Mouse (Mus musculus) lung, postnatal 4 days (tissue): Measurements from ENCODE around the gene Gtf2b.

Experiments
- DNase-seq, 2 experiments: peaks; one replicate each; pipeline ENCODE4 v3.0.0; 2021

The Gtf2b gene

DNA sequence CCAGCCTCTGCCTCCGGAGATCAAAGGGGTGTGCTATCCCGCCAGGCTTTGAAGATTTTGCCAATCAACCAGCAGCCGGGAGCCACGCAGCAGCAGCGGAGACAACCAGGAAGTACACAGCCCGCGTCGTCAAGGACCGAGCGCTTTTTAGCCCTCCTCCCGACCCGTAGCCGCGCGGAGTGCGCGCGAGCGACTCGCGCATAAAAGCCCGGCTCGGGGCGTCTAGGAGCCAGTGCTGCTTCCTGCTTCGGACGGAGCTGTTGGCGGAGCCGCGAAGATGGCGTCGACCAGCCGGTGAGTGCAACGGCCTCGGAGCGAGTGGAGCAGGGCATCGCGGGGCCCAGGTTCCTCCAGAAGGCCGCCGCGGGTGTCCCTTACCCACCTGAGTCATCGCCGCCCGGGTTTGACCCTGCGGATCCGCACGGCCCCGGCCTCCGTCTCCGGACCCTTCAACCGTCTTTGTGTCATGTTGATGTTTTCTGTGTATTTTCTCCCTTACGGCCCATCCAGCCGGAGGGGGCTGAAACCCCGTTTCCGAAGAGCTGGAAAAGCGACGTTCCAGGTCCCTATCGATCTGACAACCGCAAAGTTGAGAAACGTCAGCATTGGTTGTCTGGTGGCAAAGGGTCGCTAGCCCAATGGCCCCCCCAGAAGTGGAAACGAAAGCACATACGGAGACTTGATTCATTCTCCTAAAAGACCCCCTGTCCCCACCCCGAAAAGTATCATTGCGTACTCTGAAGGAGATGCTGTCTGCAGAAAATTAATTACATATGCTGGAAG is at the start of gene Gtf2b:
Gtf2b (plus strand) TSS at position 51 of the 783 bp plus-strand sequence.
- DNase-seq, result peak; percentile 96 to 97

GRCm38 (mm10) chr3:142725481-142725880 is 39.4 kb upstream of the Gtf2b start:
- no peak for DNase-seq

- DNase-seq, result no peak
These were observed 38.7 kb upstream of the Gtf2b start for GRCm38 (mm10) chr3:142725969-142726672.

GRCm38 (mm10) chr3:142734291-142734690 is 30.6 kb upstream of the Gtf2b start:
- peak; percentile 12 to 33 for DNase-seq

- DNase-seq, result no peak
These were observed 23.9 kb upstream of the Gtf2b start for GRCm38 (mm10) chr3:142740896-142741295.

- DNase-seq, result peak in 1 of 2 experiments; percentile 43
These were observed 20.6 kb upstream of the Gtf2b start for GRCm38 (mm10) chr3:142743973-142744898.

- no peak for DNase-seq
These were observed 19.8 kb upstream of the Gtf2b start for GRCm38 (mm10) chr3:142745076-142745475.

- DNase-seq, result no peak
These were observed 17.2 kb upstream of the Gtf2b start for GRCm38 (mm10) chr3:142747673-142748072.

DNA sequence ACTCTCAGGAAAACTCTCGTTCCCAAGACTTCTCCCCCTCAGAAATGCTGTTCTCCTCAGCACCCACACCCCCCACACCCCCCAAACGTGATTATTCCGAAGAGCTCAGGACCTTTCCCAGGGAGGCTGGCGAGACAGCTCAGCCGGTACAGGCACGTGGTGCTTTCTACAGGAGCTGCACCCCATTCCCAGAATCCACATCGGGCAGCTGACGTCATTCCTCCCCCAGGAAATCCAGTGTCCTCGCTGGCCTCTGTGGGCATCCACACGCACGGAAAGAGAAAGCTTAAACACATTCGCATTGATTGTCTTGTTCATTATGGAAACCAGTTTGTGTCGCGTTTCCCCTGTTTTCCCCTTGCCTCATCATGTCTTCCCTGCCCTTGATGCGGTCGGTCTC is 15.7 kb upstream of the Gtf2b start:
- no peak for DNase-seq

- DNase-seq, result no peak
These were observed 9.5 kb upstream of the Gtf2b start for GRCm38 (mm10) chr3:142755132-142755867.

DNA sequence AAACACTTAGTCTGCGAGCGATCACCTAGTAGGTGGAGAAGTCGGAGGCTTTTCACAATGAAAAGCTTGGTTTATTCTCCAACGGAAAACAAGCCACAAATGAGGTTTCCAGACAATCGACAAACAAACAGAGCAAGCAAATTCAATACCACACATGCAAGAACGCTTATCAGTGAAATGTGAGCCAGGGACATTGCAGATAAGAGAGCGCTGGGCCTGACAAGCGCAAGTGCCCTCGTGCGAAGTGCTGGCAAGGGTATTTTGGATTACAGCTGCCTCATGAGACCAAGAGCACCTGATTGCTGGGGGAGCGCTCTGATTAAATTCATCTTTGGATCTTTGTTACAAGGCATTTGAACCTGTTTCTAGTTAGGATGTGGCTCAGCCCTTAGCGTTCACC is 7.0 kb upstream of the Gtf2b start:
- no peak for DNase-seq

DNA sequence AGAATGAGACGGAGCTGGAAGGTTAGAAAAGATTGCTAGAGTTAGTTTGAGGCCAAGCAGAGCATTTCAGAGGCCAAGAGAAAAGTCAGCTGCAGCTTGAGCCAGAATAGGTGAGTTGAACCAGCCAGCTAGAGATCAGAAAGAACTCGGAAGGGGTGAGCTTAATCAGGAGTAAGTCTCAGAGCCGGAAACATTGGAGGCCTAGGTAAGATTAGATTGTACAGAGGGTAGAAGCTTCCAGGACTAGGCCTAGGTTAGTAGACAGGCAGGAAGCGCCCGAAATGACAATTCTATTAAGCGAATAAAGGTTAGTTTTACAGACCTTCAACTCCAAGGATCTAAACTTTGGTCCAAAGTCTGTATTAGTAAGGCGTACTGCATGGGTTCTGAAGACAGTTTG is 6.3 kb upstream of the Gtf2b start:
- DNase-seq, result no peak

- no peak for DNase-seq
These were observed 4.5 kb upstream of the Gtf2b start for GRCm38 (mm10) chr3:142760356-142760755.

GRCm38 (mm10) chr3:142765778-142766165 is 927 bp downstream of the Gtf2b start:
- DNase-seq, result no peak

DNA sequence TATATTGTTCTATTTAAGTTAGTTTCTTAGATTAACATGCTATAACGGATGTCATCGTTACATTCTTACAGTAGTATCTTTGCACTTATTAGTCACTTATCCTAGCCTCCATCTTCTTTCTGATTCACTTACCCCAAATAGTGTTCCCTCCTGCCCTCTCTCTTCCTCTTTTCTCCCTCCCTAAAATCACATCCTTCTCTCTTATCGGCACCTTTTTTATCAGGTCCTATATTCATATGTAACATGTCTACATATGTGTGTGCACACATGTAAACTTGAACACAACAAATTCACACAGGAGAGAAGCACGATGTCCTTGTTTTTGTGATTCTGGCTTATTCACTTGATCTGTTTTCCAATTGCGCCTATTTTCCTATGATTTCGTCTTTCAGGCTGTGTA is 3.7 kb downstream of the Gtf2b start:
- DNase-seq, result no peak

- no peak for DNase-seq
These were observed 5.7 kb downstream of the Gtf2b start for GRCm38 (mm10) chr3:142770518-142770917.

- DNase-seq, result no peak
These were observed 8.8 kb downstream of the Gtf2b start for GRCm38 (mm10) chr3:142773538-142774191.

DNA sequence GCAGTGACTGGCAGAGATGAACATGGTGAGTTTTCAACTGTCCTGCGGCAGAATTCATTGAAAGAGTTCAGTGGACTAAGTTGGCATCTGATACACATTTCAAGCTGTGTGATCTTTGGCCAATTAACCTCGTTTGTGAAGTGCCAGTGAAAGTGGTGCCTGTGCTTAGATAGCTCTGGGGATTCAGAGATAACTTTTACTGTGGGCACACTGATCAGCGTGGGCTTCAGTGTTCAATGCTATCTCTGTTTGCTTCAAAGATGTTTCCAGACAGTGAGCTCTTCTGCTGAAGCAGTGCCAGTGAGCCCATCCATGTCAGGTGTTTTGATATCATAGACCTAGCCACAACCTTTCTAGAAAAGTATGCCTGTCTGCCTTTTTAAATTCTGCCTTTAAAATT is 12.4 kb downstream of the Gtf2b start:
- no peak for DNase-seq

DNA sequence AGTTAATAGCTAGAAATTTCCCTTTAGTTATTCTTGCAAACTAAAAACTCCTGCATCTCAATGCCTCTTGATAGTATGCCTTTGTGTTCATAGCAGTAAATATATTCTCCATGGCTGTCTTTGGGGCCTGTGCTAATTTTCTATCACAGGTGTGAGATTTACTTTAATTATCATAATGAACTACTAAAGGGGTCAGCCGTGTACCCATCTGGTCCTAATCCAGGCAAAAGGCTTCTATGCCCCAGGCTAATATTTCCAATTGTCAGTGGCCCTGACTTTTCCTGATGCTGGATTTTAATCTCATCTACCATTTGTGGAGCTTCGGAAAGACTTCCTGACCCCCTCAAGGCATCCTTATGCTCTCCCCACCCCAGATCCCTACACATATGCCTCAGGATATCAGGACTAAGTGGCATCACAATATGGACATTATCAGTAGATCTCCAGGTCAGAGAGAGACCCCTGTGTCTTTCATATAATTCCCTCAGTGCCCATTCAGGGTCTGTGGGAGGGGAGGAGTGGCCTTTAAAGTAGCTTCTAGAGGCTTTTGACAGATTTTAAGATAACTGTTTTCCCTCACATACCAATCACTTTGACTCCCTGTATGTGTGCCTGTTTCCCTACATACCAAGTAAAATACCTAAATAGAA is 21.7 kb downstream of the Gtf2b start:
- no peak for DNase-seq

DNA sequence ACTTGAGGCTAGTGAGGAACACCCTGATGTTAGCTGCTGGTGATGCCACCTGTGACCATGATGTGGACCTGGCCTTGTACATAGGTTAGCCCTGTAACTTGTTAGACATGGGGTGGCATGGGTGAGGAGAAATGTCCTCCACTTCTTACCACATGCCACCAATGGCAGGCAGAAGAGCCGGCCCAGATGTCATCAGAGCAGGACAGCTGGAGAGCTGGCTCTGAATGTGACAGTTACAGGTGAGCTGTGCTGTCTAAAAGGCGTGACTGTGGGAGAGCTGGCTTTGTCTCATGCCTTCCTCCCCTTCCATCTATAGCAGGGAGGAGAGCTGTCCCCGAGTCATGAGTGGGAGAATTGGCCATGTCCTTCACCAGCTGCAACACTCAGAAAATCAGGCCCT is 30.7 kb downstream of the Gtf2b start:
- DNase-seq, result peak in 1 of 2 experiments; percentile 61

DNA sequence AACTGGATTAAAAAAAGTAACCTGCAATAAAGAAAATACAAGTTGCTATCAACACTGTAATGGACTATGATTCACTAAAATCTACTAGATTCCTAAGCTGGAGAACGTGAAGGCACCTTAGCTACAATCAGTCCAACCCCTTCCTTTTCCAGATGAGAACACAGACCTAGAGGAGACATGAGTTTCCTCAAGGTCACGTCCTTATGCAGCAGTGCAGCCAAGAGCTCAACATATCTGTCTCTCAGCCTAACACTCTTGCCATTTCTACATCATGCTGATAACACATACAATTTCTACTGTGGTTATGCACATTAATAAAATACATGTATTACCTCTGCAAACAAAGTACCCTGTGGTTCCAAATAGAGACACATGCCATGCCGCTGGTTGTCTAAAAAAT is 46.7 kb downstream of the Gtf2b start:
- DNase-seq, result no peak
